Mouse (Mus musculus) layer of hippocampus, adult 9-11 months (tissue): ENCODE results near the gene Pnrc1.
"Not testable (repeated sequence)": the region's sequence is repeated elsewhere in the genome, so short reads cannot be mapped to it uniquely, and the experiment has no call there.

Experiments used
- DNase-seq: peaks from one replicate; pipeline ENCODE4 v3.0.0; 2022

Pnrc1 gene

DNA sequence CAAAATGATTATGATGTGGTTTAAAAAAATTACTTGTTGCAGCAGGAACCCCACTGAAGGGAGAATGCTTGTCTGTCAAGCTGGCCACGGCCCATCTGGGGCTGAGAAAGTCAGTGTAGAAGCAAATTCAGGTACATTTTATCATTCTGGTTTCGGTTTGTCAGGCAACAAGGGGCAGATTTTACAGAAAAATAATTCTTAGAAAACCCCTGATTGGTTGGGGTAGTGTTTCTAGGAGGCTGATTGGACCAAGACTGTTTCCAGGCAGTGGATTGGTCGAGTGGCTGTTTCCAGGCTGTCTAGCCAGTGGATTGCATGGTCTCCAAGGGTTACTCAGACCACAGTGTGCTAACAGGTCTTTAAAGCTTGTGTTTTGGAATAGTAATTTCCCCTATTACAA is at the start of gene Pnrc1:
TSS of gene Pnrc1 (minus strand) at position 162 of the 400 bp plus-strand sequence.
- peak; percentile 62 for DNase-seq

DNA sequence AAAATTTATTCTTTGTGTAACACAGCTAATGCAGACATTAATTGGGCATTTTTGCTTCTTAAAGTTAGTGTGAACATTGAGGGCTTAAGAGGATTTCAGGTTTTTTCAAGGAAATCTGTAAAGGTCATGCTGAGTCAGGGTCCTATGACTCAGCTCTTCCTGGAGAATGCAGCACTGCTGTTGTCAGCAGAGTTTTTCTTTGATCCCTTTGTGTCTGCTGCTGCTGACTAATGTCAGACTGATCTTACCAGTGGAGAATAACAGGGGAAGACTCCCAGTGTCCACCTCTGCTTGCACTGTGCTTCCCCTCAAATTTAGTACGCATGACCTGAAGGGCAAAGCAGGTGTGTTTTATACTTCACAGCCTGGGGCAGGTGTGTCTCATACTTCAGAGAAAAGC is 48.0 kb upstream of the Pnrc1 start:
- no peak for DNase-seq

DNA sequence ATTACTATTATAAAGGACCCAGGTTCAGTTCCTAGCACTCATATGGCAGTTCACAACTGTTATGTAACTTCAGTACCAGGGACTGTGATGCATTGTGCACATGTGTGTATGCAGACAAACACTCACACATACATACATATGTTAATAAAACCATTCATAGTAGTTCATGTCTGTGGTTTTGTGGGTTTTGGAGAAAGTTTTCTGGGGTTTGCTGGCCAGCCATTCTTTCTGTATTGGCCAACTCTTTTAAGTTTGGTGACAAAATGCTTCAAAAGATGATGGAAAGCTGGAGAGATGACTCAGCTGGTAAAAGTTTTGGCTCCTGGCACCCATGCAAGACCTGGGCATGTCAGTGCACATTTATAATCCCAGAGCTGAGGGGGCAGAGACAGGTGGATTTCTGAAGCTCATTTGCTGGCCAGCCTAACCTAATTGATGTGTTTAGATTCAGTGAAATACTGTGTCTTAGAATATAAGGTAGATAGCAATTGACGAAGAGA is 43.0 kb upstream of the Pnrc1 start:
- DNase-seq = no peak

DNA sequence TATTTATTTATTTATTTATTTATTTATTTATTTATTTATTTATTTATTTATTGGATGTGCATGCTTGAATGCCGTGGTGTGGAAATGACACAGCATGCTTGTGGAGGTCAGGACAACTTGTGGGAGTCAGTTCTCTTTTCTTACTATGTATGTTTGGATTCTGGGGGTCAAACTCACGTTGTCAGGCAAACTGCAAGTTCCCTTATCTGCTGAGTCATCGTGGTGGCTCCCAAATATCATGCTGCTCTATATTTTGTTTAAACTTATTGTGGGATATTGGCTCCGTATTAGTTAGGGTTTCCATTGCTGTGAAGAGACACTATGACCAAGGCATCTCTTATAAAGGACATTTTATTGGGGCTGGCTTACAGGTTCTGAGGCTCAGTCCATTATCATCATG is 41.2 kb upstream of the Pnrc1 start:
- DNase-seq = no peak

DNA sequence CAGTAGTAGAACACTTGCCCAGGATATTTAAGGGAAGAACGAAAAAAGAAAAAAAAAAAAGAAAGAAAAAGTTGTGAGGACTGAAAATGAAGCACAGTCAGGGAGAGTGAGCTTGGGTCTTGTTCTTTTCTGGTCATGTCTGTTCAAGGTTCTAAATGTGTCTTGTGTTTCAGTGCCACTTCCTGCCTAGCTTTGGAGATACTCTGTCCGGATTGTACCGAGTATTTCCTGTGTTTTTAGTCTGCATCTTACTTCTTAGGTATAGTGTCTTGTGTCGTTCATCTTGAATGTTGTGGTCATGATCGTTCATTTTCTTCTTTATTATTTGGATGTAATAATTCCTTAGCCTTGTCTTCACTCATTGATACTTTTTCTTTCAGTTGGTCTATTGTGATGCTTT is 25.9 kb upstream of the Pnrc1 start:
- no peak for DNase-seq

DNA sequence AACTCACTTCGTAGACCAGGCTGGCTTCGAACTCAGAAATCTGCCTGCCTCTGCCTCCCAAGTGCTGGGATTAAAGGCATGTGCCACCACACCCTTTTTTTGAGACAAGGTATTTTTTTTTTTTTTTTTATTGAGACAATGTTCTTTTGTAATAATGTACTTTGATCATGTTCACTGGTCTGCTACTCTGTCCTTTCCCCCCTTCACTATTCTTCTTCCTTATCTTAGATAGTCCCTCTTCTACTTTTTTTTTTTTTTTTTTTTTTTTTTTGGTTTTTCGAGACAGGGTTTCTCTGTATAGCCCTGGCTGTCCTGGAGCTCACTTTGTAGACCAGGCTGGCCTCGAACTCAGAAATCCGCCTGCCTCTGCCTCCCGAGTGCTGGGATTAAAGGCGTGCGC is 24.2 kb upstream of the Pnrc1 start:
- DNase-seq = not testable (repeated sequence)

DNA sequence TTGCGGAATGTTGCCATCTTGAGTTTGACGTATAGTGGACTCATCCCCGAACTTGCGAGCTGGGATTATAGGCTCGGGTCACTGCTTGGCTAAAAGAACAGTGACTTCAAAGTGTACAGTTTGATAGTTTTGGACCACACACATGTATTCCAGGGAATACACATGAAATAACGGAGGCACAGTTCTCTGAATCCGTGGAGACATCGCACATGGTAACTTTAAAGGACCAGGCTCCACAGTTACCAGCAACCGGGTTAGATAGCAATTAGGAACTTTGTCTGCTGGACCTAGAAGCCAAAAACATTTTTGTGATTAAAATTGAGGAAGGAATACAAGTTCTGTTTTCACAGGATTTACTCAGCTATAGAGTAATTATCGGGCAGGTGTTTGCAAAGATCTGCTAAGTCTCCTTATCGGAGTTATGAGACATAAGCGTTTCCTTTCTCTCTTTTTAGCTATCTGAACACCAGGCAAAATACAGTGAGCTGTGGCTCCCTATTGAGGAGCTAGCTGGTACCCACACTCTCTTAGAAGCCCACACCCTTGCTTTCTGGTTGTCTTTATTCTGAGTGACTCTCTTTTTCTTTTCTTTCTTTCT is 21.0 kb upstream of the Pnrc1 start:
- DNase-seq = no peak

DNA sequence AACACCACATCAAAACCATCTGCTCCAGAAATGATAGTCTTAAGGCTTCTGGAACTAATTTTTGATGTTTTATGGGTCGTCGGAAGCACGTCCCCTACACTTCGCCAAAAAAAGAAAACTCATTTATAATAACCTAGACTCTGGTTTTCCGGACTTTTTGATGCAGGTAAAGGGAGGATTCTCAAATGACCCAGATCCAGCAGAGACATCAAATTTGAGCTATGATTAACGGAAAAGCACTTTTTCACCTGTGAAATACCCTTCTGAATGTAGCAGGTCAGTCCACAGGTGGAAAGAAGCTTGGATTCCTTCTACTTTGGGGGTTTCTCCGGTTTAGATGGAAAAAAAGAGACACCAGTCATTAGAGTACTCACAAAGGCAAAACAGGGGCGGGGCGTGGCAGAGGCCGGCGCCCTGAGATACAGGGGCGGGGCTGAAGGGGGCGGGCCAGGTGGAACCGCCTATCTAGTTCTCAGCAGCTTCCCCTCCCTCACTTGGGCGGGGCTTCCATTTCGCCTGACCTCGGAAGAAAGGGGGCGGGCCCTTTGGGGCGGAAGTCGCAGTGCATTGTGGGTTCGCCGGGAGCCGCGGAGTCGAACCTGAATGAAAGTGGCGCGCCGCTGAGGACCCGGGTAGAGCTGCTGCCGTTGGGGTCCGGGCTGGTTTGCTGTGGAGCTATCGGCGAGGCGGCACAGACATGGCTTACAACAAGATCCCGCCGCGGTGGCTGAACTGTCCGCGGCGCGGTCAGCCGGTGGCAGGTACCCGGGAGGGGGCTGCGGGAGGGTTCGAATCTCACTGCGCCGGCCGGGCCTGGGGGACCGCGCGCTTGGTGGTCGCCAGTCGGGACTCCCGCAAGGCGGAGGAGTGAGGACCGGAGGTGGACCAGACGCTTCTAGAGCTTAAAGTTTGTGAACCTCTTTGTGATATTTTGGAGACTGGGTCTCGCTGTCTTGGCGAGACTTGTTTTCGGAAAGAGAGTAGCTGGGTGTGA is 20.1 kb upstream of the Pnrc1 start, which contains the start of gene Rngtt:
TSS of gene Rngtt (plus strand) at position 548 of the 994 bp plus-strand sequence.
- peak; percentile 97 for DNase-seq

DNA sequence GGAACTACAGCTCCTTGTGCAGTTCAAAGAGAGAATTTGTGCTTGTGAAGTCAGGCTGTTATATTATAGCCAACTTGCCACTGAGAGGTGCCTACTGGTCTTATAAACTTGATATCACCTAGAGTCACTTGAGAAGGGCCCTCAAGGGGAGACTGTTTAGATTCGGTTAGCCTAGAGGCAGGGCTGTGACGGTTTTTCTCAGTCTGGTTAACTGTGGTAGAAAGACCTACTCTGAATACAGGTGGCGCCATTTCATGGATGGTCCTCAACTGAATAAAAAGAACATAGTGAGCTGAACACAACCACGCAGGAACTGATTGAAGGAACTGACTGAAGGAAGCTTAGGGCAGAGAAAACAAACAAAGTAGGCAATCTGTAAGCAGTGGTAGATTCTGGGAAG is 17.2 kb upstream of the Pnrc1 start:
- DNase-seq = no peak

DNA sequence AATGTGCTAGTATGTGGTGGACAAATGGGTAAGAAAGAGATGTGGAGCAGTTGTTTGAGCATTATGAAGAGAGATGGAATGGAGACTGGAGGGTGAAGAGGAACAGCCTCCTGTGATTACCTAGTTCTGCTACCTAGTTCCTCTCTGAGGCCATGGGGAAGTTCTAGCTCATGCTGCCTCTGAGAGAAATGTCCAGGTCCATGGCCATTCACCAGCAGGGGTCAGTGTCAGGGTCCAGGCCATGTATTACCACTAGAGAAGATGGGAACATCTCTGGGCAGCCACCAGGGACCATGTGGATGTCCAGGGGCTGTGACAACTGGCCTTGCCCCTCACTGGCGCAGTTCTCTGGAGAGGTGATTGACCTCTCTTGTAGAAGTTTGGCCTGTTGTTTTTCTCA is 13.1 kb upstream of the Pnrc1 start:
- DNase-seq = no peak

DNA sequence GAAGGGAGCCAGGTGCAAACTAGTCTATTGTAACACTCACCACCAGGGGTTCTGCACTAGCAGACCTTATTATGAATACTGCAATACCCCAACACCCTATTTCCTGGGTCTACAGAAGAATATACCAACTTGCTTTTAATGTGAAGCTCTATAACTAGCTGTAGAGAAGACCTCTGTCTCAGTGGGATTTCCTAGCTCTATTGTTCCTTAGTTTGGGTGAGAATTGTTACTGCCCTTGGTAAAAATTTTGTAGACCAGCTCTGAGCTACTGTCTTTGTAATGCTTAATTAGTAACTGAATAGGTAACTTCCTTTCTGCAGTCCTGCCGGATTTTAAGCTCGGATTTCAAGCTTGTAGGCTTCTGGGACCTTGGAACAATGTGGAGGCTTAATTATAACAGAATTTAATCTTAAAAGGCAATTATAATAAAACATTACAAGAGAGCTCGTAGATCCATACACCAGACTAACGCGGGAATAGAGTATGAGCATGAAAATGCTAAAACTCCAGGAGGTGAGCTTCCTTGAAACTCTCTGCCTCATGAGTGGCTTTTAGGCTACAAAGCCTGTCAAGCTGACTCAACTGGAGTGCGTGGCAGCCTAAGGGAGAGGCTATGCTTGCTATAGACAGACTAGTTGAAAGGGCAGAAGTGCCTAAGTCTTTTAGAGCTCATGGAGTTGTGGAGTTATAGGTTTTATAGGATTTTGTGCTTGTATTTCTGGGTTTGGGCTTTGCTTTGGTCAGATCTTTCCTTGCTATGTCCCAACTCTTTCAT is 11.1 kb upstream of the Pnrc1 start:
- not testable (repeated sequence) for DNase-seq

DNA sequence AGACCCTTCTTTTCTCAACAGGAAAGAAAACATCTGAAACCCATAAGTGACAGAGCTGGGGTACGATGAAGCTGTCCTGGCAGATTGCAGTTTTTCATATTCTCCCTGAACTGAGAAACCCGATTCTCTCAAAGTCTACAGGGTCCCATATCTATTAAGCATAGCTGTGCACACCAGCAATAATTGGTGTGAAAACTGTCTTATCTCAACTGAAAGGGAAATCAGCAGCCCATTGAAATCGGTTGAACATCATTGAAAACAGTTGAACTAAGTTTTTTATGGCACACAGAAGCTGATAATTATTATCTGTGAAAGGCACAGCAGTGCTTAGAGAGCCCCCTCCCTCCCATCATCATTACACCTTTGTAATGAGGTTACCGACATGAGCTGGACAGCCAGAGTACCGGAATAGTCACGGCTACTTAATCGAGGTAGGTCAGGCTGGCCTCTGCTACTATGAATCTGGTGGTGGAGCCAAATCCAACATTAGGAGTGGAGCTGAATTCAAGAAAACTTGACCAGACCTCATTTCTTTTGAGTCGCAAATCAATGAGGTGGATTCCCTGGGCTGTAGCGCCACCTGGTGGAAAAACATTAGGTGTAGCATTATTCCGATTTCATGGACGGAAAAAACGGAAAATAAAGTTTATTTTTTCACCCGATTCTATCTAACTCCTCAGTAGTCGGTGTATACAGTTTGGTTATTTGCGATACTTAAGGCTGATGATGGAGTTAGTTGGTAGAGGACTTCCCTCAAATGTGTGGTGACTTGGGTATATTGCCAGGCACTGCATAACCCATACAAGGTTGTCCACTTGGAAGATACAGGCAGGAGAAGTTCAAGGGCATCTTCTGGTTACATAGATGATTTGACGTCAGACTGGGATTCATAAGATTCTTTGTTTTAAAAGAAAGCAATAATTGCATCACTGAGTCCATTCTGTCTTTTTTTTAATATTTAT is 2.7 kb upstream of the Pnrc1 start:
- DNase-seq = peak; percentile 19

DNA sequence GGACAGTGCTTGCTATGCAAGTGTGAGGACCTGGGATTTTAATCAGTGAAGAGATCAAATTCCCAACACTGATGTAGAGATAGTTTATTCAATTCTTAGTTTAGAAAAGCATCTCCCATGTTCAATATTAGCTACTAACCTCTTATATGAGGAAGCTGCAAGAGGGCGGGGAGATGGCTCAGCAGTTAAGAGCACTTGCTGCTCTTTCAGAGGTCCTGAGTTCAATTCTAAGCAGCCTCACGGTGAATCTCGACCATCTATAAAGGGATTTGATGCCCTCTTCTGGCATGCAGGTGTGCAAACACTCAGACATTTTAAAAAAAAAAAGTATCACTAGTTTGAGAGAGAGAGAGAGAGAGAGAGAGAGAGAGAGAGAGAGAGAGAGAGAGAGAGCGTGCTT is 915 bp upstream of the Pnrc1 start:
- no peak for DNase-seq

DNA sequence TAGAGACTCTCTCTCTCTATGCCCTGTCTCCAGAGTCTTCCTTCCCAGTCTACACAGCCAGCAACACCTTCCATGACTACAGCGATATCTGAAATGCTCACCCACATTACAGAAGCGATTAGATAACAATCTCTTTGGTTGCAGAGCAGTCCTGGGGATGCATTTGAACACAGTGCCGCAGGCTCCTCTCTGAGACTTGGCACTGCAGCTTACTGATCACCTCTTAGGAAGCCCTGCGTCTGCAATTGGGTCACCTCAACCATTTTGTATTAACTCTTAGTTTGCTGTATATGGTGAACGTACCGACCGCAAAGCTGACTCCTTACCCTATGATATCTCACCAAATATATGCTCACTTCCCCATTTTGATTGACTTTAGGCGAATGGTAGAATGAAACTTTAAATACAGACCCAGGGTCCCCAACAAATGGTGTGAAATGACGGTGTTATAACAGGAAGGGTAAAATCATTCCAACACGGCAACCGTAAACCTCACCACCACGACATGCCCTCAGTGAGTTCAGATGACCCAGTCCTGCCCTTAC is 785 bp downstream of the Pnrc1 start:
- no peak for DNase-seq

DNA sequence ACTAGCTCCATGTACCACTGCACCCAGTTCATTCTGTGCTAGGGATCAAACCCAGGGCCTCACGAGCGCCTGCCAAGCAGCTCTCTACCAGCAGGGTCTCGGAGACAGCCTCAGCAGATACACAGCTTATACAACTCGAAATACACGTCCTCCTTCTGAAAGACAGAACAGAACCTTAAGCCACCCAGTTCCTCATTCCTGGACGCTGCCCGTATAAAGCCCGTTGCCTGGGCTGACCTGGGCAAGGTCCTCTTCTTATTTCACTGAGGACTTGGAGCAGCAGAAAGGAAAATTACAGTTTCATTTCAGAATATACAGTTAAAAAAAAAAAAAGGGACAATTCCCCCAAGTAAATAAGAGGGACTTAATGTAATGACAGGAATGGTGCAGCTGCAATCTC is 4.5 kb downstream of the Pnrc1 start:
- no peak for DNase-seq

DNA sequence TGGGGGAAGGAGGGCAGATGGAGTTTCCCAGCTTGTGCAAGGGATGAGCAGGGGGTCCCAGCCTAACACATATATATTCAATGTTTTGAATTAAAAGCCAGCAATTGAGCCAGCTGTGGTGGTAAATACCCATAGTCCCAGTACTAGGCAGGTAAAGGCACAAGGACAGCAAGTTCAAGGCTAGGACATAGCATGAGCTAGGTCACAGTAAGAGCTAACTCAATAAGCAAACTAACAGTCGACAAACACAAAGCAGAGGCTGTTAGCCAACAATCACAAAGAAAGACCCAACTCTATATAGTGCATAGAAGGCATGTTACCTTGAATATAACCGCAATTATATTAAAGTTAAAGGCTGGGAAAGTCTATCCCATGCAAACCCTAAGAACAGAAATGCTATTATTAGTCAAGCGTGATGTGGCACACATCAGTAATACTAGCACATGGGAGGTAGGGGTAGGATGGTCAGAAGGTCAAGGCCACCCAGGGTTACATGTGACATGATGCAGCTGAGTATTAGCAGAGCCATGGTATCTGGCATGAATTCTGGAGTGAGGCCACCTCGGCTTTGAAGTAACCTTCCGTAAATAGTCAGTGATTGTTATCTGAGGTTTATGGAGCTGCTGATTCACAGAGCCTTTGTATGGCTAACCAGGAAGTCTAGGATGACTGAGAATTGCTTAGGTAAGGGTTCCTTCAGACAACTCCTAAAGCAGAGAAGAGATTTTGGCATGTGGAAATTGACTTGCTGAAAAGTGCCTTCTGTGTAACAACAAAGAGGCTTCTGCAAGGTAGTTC is 5.7 kb downstream of the Pnrc1 start:
- DNase-seq = no peak

DNA sequence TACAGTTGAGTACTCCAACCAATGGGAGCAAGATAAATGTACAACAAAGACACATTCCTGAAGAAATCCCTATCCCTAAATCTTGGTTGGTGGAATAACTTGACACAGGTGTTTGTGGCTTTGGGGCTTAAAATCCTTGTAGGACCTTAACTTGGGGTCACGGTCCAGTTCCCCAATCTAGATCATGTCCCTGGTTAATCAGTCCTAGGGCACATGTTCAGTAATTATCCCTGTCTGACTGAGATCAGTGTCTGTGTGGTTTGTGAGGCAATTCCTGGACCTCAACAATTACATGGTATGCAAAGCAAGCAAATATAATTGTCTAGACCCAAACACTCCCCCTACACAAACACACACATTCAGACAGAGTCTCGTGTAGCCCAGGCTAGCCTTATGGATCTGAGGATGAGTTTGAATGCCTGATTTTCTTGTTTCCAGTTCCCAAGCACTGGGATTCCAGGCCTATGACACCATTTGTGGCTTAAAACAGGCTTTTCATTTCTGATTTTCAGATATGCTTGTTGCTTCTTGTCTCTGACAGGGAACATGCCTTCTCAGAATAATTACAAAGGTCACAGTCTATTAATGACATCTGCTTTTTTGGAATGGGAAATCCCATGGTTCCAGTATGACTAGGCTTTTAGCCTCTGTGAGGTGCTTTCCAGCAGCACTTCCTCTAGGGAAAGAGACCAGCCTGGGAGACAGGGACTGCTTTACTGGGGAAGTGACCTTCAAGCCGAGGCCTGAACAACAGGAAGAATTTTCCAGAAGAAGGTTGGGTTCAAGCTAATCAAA is 7.9 kb downstream of the Pnrc1 start:
- no peak for DNase-seq

DNA sequence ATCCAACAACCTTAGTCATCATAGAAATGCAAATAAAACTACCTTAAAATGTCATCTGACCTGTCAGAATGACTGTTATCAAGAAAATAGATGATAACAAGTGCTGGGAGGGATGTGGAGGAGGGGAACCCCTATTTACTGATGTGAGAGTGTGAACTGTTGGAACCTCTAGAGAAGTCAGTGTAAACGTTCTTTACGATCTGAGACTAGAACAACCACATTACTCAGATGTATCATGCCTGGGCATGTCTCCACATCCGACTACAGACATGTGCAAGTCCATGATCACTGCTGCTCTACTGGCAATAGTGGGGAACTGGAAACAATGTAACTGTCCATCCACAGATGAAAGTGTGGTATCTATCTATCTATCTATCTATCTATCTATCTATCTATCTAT is 16.5 kb downstream of the Pnrc1 start:
- DNase-seq = no peak

DNA sequence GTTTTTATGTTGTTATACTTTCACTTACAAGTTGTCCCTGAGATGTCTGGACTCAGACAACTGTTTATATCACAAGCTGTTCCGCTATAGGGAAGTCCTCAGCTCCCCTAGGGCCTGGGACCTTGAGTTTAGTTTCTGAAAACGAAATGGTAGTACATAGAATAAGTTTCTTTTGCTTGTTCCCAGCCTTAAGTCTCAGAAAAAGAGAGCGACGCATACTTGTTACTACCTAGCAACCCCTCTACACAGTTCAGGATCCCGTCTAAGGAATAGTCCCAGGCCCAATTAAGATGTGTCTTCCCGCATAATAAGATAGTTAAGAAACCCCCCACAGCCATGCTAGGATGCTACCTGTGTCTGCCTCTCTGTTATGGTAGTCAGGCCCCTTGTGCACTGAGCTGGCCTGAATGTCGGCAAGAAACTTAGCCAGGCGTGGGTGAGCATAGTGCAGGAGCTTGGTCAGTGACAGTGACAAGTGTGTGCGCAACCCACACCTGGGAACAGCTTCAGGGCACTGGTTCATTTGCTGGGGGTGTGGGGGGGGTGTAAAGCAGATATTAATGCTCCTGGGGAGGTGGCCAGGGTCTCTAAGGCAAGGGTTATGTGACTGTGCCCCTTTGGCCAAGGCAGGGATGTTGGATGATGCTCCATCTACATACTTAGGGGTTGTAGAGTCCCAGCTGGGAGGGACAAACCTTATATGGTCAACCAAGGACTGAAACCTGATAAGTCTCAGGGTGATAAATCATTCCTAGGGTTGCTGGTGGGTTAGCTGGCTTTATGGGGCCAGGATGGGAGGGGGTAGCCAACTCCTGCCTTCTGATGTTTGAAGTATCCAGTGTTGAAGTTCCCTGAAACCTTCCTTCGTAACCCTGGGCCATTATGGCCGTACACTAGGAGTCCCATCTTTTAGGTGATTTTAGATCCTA is 19.3 kb downstream of the Pnrc1 start:
- DNase-seq = no peak
